Mouse (Mus musculus): ENCODE measurements around the gene Cyfip2.

Gene Cyfip2

GRCm38 (mm10) chr11:46309111-46309741, 3.4 kb downstream of the Cyfip2 start:
- in situ Hi-C loops (cut with MboI; ENCODE audit: low sequenced_read_pairs): loop anchor here (10.0 kb wide), 1 partner anchor 126 kb away; the partner anchor contains the start of gene Med7

- in situ Hi-C loops (cut with MboI; ENCODE audit: low sequenced_read_pairs): loop anchor here (10.0 kb wide), 1 partner anchor 126 kb away; the partner anchor contains the start of gene Med7
Observed at GRCm38 (mm10) chr11:46308271-46308974, 4.2 kb downstream of the Cyfip2 start.

DNA sequence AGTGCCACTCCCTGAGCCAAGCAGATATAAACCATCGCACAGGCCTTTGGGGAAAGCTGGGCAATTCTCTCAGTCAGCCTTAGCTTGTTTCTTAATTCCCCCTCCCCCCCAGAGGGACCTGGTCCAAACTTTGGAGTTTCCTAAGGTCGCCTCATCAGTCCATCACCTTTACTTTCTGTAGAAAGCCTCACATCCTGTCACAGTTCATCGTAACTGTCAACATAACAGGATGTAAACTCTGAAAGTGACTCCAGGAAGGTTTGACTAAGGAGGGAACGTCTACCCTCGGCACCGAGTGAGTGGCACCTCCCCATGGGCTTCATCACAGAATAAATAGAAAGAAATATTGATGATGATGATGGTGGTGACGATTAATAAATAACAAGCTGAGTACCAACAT, 4.9 kb downstream of the Cyfip2 start:
- in situ Hi-C loops (cut with MboI; ENCODE audit: low sequenced_read_pairs): loop anchor here (10.0 kb wide), 1 partner anchor 127 kb away; the partner anchor contains the start of gene Med7

GRCm38 (mm10) chr11:46306776-46307175, 5.9 kb downstream of the Cyfip2 start:
- in situ Hi-C loops (cut with MboI; ENCODE audit: low sequenced_read_pairs): loop anchor here (10.0 kb wide), 1 partner anchor 128 kb away; the partner anchor contains the start of gene Med7

DNA sequence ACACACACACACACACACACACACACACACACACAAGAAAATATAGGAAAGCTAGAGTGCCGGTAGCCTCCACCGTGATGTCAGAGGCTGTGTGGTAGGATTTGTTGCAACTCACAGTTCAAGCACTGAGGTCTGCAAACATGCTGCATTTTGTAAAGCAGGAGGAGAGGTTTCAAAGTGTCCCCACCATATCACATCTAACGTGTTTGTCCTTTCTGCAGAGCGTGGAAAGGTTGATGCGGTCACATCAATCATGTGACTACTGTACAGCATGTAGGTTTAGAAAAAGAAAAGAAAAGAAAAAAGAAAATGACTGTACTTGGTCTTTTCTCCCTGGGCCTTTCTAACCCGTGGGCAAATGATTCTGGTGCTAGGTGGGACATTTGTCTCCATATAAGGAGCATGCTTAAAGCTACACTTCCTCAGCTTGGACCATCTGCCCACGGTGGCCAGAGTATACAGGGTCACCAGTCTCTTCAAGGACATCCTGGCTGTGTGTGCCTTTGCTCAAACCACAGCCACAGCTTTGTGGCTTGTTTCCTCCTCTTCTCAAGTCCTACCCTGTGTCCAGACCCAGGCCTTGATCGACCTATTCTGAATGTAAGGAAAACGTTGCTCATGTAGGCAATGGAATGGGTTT, 6.7 kb downstream of the Cyfip2 start:
- in situ Hi-C loops (cut with MboI; ENCODE audit: low sequenced_read_pairs): loop anchor here (10.0 kb wide), 1 partner anchor 129 kb away; the partner anchor contains the start of gene Med7

GRCm38 (mm10) chr11:46304864-46305710, 7.6 kb downstream of the Cyfip2 start:
- in situ Hi-C loops (cut with MboI; ENCODE audit: low sequenced_read_pairs): loop anchor here (10.0 kb wide), 1 partner anchor 130 kb away; the partner anchor contains the start of gene Med7

GRCm38 (mm10) chr11:46304093-46304492, 8.6 kb downstream of the Cyfip2 start:
- in situ Hi-C loops (cut with MboI; ENCODE audit: low sequenced_read_pairs): loop anchor here (10.0 kb wide), 1 partner anchor 131 kb away; the partner anchor contains the start of gene Med7

DNA sequence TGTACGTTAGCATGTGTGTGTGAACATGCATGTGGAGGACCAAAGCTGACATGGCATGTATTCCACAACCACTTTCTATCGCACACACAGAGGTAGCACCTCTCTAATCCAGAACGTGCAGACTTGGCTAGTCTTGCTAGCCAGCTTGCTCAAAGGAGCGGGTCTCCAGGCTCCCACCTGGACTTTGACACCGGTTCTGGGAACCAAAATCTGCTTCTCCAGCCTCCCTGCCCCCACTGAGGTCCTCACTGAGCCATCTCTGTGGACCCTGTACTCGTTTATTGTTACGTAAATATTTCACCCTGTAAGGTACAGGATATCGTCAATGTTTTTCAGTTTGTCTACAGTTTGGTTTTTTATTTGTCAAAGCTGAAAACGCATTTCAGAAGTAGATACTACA, 10.2 kb downstream of the Cyfip2 start:
- in situ Hi-C loops (cut with MboI; ENCODE audit: low sequenced_read_pairs): loop anchor here (10.0 kb wide), 1 partner anchor 132 kb away; the partner anchor contains the start of gene Med7

DNA sequence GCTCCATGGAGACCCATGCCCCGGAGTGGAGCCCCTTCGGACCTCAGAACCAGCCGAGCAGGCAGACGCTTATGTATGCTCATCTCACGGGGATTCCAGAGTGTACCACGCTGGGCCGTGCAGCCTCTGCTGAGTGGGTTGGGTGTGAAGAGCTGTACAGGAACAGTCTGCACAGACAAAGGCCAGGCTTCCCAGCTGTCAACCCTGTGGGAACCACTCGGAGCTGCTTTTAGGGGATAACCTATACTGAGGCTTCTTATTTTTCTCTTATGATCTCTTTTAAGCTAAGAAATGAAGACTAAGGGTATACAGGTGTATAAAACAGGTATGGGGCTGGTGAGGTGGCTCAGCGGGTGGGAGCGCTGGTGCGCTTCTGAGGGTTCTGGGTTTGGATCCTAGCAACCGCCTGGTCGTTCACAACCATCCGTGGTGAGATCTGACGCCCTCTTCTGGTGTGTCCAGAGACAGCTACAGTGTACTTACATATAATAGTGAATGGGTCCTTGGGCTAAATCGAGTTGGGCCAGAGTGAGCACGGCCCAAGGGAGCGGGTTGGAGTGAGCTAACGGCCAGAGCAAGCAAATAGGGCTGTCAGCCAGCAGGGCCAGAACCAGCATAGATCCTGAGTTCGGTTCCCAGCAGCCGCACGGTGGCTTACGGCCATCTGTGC, 10.9 kb downstream of the Cyfip2 start:
- in situ Hi-C loops (cut with MboI; ENCODE audit: low sequenced_read_pairs): loop anchor here (10.0 kb wide), 1 partner anchor 133 kb away; the partner anchor contains the start of gene Med7

GRCm38 (mm10) chr11:46299901-46300300, 12.8 kb downstream of the Cyfip2 start:
- in situ Hi-C loops (cut with MboI; ENCODE audit: low sequenced_read_pairs): loop anchor here (10.0 kb wide), 1 partner anchor 135 kb away; the partner anchor contains the start of gene Med7

- in situ Hi-C loops (cut with MboI; ENCODE audit: low sequenced_read_pairs): no loop called here
Observed at GRCm38 (mm10) chr11:46298889-46299785, 13.5 kb downstream of the Cyfip2 start.

GRCm38 (mm10) chr11:46294390-46294789, 18.3 kb downstream of the Cyfip2 start:
- in situ Hi-C loops (cut with MboI; ENCODE audit: low sequenced_read_pairs): no loop called here

DNA sequence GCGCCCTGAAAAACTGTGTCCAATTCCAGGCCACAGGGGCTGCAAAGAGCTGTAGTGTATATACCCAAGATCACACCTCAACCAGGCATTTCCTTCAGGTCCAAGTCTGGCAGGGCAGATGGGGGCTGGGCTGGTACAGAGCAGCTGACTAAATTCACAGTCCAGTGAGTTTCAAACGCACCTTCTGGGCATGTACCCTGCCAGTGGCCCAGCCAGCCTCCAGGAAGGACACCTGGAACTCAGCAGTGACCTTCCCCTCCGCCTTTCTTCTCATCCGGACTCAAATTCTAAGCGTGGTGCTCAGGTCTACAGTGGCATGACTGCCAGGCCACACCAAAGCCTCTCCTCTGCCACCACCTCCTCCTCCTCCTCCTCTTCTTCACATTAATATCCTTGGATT, 19.2 kb downstream of the Cyfip2 start:
- in situ Hi-C loops (cut with MboI; ENCODE audit: low sequenced_read_pairs): no loop called here

GRCm38 (mm10) chr11:46290988-46291405, 21.7 kb downstream of the Cyfip2 start:
- in situ Hi-C loops (cut with MboI; ENCODE audit: low sequenced_read_pairs): no loop called here

DNA sequence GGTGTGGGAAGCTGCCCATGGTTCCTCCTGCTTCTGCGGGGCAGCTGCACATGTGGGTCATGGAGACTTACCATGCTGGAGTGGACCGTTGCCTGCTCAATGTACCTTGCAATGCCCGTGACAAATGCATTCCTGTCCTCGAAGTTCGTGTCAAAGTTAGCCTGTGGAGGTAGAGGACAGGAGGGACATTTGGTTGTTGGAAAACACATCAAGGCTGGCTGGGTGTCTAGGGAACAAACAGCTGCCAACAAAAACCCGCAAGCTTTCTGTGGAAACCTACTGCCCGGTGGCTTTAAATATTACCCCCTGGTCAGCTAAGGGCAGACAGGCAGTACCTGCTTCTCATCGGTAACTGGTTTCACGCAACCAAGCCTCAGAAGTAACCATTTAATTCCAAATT, 23.1 kb downstream of the Cyfip2 start:
- in situ Hi-C loops (cut with MboI; ENCODE audit: low sequenced_read_pairs): no loop called here

DNA sequence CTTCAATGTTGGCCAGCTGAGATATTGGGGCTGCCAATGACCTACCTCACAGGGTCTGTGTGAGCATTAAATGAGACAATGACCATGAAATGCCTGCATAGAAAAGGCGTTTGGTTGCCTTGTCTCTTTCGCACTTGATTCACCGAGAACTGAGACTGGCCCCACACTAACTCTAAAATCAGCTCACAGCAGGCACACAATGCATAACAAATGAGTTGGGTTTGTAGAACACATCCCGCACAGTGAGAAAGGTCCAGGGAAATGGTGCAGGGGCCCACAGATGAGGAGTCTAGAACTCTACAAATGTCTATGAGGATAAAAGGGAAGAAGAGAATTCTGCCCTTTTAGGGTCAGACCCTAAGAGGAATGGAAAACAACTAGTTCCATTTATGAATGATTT, 23.6 kb downstream of the Cyfip2 start:
- in situ Hi-C loops (cut with MboI; ENCODE audit: low sequenced_read_pairs): no loop called here

- in situ Hi-C loops (cut with MboI; ENCODE audit: low sequenced_read_pairs): no loop called here
Observed at GRCm38 (mm10) chr11:46288091-46288490, 24.6 kb downstream of the Cyfip2 start.

- in situ Hi-C loops (cut with MboI; ENCODE audit: low sequenced_read_pairs): no loop called here
Observed at GRCm38 (mm10) chr11:46286803-46287202, 25.9 kb downstream of the Cyfip2 start.

GRCm38 (mm10) chr11:46283800-46284199, 28.9 kb downstream of the Cyfip2 start:
- in situ Hi-C loops (cut with MboI; ENCODE audit: low sequenced_read_pairs): no loop called here

Measured in CH12F3 (cell line).